Mouse (Mus musculus) heart, adult 2 months (tissue): ENCODE measurements around the gene Spred1. TPM values are rescaled to one million over a fixed set of nuclear protein-coding genes. Genes with fewer than 3 reads are reported as not detected.

Source experiments
- DNase-seq, 2 experiments: peaks; one replicate each; pipeline ENCODE4 v3.0.0; 2021
- H3K27ac ChIP-seq: fragments of 200-600 bp; 2 replicates; pipeline ENCODE4 v1.8.1; 2022
- H3K27me3 ChIP-seq: fragments of 200-500 bp; 2 replicates; pipeline ENCODE4 v1.6.1; 2012; ENCODE audit warnings: mild to moderate bottlenecking, low read length, inconsistent platforms, mixed read lengths; ENCODE audit not compliant: control insufficient read depth, insufficient read depth
- H3K36me3 ChIP-seq: fragments of 200-500 bp; 2 replicates; pipeline ENCODE4 v1.6.1; 2012; ENCODE audit warnings: low read length, inconsistent platforms; ENCODE audit not compliant: control insufficient read depth, insufficient read depth
- H3K4me1 ChIP-seq: fragments of 200-500 bp; 2 replicates; pipeline ENCODE4 v1.6.1; 2011; ENCODE audit warnings: low read length; ENCODE audit not compliant: control insufficient read depth, insufficient read depth
- H3K4me3 ChIP-seq: fragments of 200-600 bp; 2 replicates; pipeline ENCODE4 v1.8.1; 2022
- H3K79me2 ChIP-seq: fragments of 200-500 bp; replicated peaks from 2 replicates; pipeline ENCODE4 v1.6.1; 2012; ENCODE audit warnings: mild to moderate bottlenecking, inconsistent platforms, low read length, moderate library complexity, mixed read lengths; ENCODE audit not compliant: control insufficient read depth, insufficient read depth
- H3K9ac ChIP-seq: fragments of 200-500 bp; 2 replicates; pipeline ENCODE4 v1.6.1; 2012; ENCODE audit warnings: low read depth, mild to moderate bottlenecking, control low read depth, inconsistent platforms, low read length, mixed read lengths
- CTCF ChIP-seq: fragments of 200-600 bp; IDR thresholded peaks from 2 replicates; pipeline ENCODE4 v1.8.1; 2022; ENCODE audit warnings: antibody characterized with exemption, mild to moderate bottlenecking, moderate library complexity
- EP300 ChIP-seq: fragments of 200-500 bp; IDR thresholded peaks from 2 replicates; pipeline ENCODE4 v1.6.1; 2011; ENCODE audit warnings: low read depth, low read length, control low read depth; ENCODE audit not compliant: insufficient read depth
- POLR2A ChIP-seq: fragments of 200-500 bp; IDR thresholded peaks from 2 replicates; pipeline ENCODE4 v1.6.1; 2011; ENCODE audit warnings: mild to moderate bottlenecking, low read depth, low read length, control low read depth; ENCODE audit not compliant: insufficient read depth
- WGBS: fragments of 180-500 bp; shearing (Covaris S2); methylation state at CpG from one replicate; pipeline ENCODE4 v1.1.7; 2018; 5-methylcytosine and 5-hydroxymethylcytosine counted together
- intact Hi-C: fragments of 180-260 bp; cut with DNase I; formaldehyde crosslinking; loops from one replicate; pipeline ENCODE4 v1.15.1; 2025
- polyA plus RNA-seq: library from polyadenylated mRNA; depleted of rRNA; stranded (reverse); fragments of >200 nt; gene quantifications from 2 replicates; pipeline ENCODE4 v1.2.3, GENCODE M21; 2012
- total RNA-seq, 2 experiments: library from RNA; stranded (reverse); gene quantifications; 2 replicates each; pipeline ENCODE4 v1.2.3; 2021

Gene Spred1
- total and polyA plus RNA-seq, 3 experiments: 3.7 to 15.6 (median 14.0) TPM

- peaks cover 16% of the 10 kb centered on the region for H3K36me3 ChIP-seq
- H3K9ac ChIP-seq: no peak overlapping the region
- intact Hi-C loops: no loop called here
- H3K4me3 ChIP-seq: no peak overlapping the region
- WGBS: 53% methylated on average over 3 of the region's 3 CpGs
- no peaks in the 10 kb centered on the region for H3K79me2 ChIP-seq
- TF ChIP-seq EP300 (no peak), CTCF (no peak), POLR2A (no peak)
- H3K4me1 ChIP-seq: no peaks in the 10 kb centered on the region; the same call in 1 of the 2 replicates
- no peaks in the 10 kb centered on the region for H3K27me3 ChIP-seq
- H3K27ac ChIP-seq: no peak overlapping the region
- no peak for DNase-seq
These were observed 47.9 kb downstream of the Spred1 start for GRCm38 (mm10) chr2:117169037-117169436.

DNA sequence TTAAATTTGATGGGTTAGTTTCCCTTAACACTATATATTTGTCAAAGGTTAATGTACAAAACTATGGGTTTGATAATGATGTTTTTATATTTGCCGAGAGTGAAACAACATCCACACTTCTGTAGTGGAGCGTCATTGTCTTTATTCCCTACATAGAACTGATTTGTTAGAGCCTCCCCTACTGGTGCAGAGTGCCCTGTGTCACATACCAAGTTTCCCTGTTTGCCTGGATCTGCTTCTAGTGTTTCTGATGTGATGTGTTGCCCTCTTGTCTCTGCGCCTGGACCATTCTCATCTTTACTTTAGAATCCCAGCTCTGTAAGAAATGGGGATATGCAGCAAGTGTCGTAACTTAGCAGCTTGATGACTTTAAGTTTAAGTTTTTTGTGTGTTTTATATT, 51.8 kb downstream of the Spred1 start:
- TF ChIP-seq EP300 (no peak), CTCF (peak; percentile 78), POLR2A (no peak)
- no peak overlapping the region for H3K9ac ChIP-seq
- WGBS: 57% methylated on average over 4 of the region's 4 CpGs
- H3K4me3 ChIP-seq: no peak overlapping the region
- peaks cover 11% of the 10 kb centered on the region; the same call in 1 of the 2 replicates for H3K36me3 ChIP-seq
- no peaks in the 10 kb centered on the region; the same call in 1 of the 2 replicates for H3K4me1 ChIP-seq
- intact Hi-C loops: no loop called here
- no peak overlapping the region for H3K27ac ChIP-seq
- H3K79me2 ChIP-seq: no peaks in the 10 kb centered on the region; the same call in 1 of the 2 replicates
- H3K27me3 ChIP-seq: no peaks in the 10 kb centered on the region
- no peak for DNase-seq

GRCm38 (mm10) chr2:117176066-117176465, 54.9 kb downstream of the Spred1 start:
- Histone ChIP-seq H3K27me3 (no peaks in the 10 kb centered on the region), H3K4me1 (no peaks in the 10 kb centered on the region; the same call in 1 of the 2 replicates), H3K79me2 (no peaks in the 10 kb centered on the region; the same call in 1 of the 2 replicates), H3K9ac (no peak overlapping the region), H3K27ac (no peak overlapping the region), H3K4me3 (no peak overlapping the region), H3K36me3 (peaks cover 7% of the 10 kb centered on the region)
- intact Hi-C loops: loop anchor here (5.0 kb wide), 1 partner anchor 204 kb away; no protein-coding TSS in a partner anchor
- TF ChIP-seq CTCF (no peak), EP300 (no peak), POLR2A (no peak)
- no peak for DNase-seq
- WGBS: 53% methylated on average over 4 of the region's 4 CpGs

GRCm38 (mm10) chr2:117176937-117177336, 55.8 kb downstream of the Spred1 start:
- no peak for TF ChIP-seq CTCF
- TF ChIP-seq POLR2A: no peak
- no peak for TF ChIP-seq EP300
- Histone ChIP-seq H3K27ac (no peak overlapping the region), H3K27me3 (no peaks in the 10 kb centered on the region), H3K4me1 (no peaks in the 10 kb centered on the region; the same call in 1 of the 2 replicates), H3K79me2 (no peaks in the 10 kb centered on the region; the same call in 1 of the 2 replicates), H3K9ac (no peak overlapping the region), H3K4me3 (no peak overlapping the region), H3K36me3 (peaks cover 4% of the 10 kb centered on the region)
- DNase-seq: no peak
- 63% methylated on average over 4 of the region's 4 CpGs for WGBS
- intact Hi-C loops: loop anchor here (5.0 kb wide), 1 partner anchor 205 kb away; no protein-coding TSS in a partner anchor

DNA sequence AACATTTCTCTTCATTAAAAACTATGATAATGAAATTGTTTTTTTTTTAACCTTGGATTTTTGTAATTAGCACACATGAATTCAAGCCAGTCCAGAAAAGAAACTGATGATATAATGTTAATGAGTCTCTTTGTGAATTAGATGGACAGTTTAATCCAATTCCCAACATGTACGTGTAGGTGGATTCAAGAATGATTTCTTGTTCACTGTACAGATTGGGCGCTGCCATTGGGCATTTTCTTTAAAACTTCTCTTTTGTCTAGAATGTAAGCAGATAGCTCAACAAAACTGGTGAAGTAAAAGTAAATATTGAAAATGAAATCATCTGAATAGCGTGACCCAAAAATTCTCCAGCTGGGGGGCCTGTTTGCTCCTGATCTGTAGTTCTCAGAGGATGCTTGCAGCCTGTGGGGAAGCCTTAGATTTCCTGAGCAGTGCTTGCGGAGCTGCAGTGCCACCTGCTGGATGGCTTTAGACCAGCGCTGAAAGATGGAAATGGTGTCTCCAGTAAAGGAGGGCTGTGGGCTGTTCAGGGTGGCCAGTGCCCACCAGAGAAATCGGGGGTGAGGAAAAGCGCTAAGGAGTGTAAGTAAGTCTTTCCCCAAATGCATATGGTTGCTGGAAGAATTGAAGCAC, 59.2 kb downstream of the Spred1 start:
- no peaks in the 10 kb centered on the region; the same call in 1 of the 2 replicates for H3K79me2 ChIP-seq
- no peaks in the 10 kb centered on the region for H3K27me3 ChIP-seq
- intact Hi-C loops: loop anchor here (1.0 to 2.0 kb wide), 3 partner anchors 51 to 280 kb away; no protein-coding TSS in a partner anchor
- WGBS: 36% methylated on average over 7 of the region's 7 CpGs
- no peak overlapping the region for H3K27ac ChIP-seq
- no peak overlapping the region for H3K9ac ChIP-seq
- H3K36me3 ChIP-seq: peaks cover 3% of the 10 kb centered on the region
- no peak overlapping the region for H3K4me3 ChIP-seq
- no peaks in the 10 kb centered on the region for H3K4me1 ChIP-seq
- TF ChIP-seq EP300 (peak; percentile 81; the same call in 1 of the 2 replicates), CTCF (no peak; the same call in 1 of the 2 replicates)
- DNase-seq: peak; percentile 77 to 88

DNA sequence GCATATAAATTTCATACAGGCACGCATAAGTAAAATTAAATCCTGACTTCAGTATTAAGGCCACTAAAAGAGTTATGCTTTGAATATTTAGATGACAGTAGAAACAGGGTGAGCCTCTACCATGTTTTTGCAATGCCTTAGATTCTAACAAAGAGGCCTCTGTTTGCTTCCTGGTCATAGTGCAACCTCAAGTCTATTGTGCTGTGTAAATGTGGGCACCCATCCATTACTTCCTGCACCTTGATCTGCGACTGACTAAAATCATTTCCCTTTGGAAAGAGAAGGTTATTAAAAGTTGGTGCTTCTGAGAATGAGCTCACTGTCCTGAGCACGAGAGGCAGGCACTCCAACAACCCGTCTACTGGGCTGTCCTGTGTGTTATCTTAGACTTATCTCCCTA, 64.4 kb downstream of the Spred1 start:
- Histone ChIP-seq H3K27me3 (no peaks in the 10 kb centered on the region), H3K36me3 (peaks cover 3% of the 10 kb centered on the region; the same call in 1 of the 2 replicates), H3K4me3 (no peak overlapping the region), H3K4me1 (no peaks in the 10 kb centered on the region), H3K9ac (no peak overlapping the region), H3K79me2 (no peaks in the 10 kb centered on the region), H3K27ac (no peak overlapping the region)
- intact Hi-C loops: no loop called here
- no peak for TF ChIP-seq CTCF
- TF ChIP-seq POLR2A: no peak
- no peak for TF ChIP-seq EP300
- DNase-seq: no peak
- 61% methylated on average over 4 of the region's 4 CpGs for WGBS
